Mouse (Mus musculus) embryonic facial prominence, embryonic 10.5 days (tissue): ENCODE data around the gene Rad21l. TPM values are rescaled to one million over a fixed set of nuclear protein-coding genes. Genes with fewer than 3 reads are reported as not detected.
"Not testable (repeated sequence)": the region's sequence is repeated elsewhere in the genome, so short reads cannot be mapped to it uniquely, and the experiment has no call there.

Source experiments
- DNase-seq: peaks from one replicate; pipeline ENCODE4 v3.0.0-alpha.2; 2017; ENCODE audit warnings: low spot score
- H3K27ac ChIP-seq: fragments of 300-500 bp; sonication (generic); replicated peaks from 2 replicates; pipeline ENCODE4 v1.5.1; 2016; ENCODE audit warnings: mild to moderate bottlenecking
- H3K27me3 ChIP-seq: fragments of 300-500 bp; sonication (generic); replicated peaks from 2 replicates; pipeline ENCODE4 v1.6.1; 2016; ENCODE audit warnings: low read depth, mild to moderate bottlenecking; ENCODE audit not compliant: poor library complexity, severe bottlenecking
- H3K36me3 ChIP-seq: fragments of 300-500 bp; sonication (generic); replicated peaks from 2 replicates; pipeline ENCODE4 v1.6.1; 2016; ENCODE audit warnings: mild to moderate bottlenecking, moderate library complexity
- H3K4me1 ChIP-seq: fragments of 300-500 bp; sonication (generic); 2 replicates; pipeline ENCODE4 v1.6.1; 2016
- H3K4me3 ChIP-seq: fragments of 300-500 bp; sonication (generic); 2 replicates; pipeline ENCODE4 v1.5.1; 2016; ENCODE audit warnings: mild to moderate bottlenecking, moderate library complexity
- H3K9me3 ChIP-seq: fragments of 300-500 bp; sonication (generic); 2 replicates; pipeline ENCODE4 v1.6.1; 2016; ENCODE audit warnings: mild to moderate bottlenecking
- WGBS: fragments of 180-500 bp; shearing (Covaris S2); methylation state at CpG from one replicate; pipeline ENCODE4 v1.1.7; 2016; 5-methylcytosine and 5-hydroxymethylcytosine counted together
- polyA plus RNA-seq: library from polyadenylated mRNA; unstranded; fragments of >200 nt; fragmentation: Nextera tagmentation; extraction: Ambion mirVana; gene quantifications from 2 replicates; pipeline ENCODE4 v1.2.1, GENCODE M21; 2016

Rad21l gene
- polyA plus RNA-seq, 1 experiment from 2014 or later: not detected

- Histone ChIP-seq H3K9me3 (no peaks in the 10 kb centered on the region), H3K36me3 (no peaks in the 10 kb centered on the region), H3K27me3 (no peaks in the 10 kb centered on the region), H3K4me1 (peaks cover 6% of the 10 kb centered on the region), H3K27ac (no peak overlapping the region), H3K4me3 (no peak overlapping the region)
- DNase-seq: no peak
- 77% methylated on average over 6 of the region's 6 CpGs for WGBS
Measured at GRCm38 (mm10) chr2:151616551-151617329, 51.6 kb downstream of the Rad21l start.

- H3K9me3 ChIP-seq, H3K4me3 ChIP-seq, DNase-seq, H3K36me3 ChIP-seq, H3K4me1 ChIP-seq, H3K27me3 ChIP-seq, H3K27ac ChIP-seq: not testable (repeated sequence)
- WGBS: 83% methylated on average over 8 of the region's 8 CpGs
Measured at GRCm38 (mm10) chr2:151615779-151616178, 52.6 kb downstream of the Rad21l start.

GRCm38 (mm10) chr2:151609974-151610373, 58.4 kb downstream of the Rad21l start:
- H3K27me3 ChIP-seq: no peaks in the 10 kb centered on the region
- H3K4me1 ChIP-seq: peaks cover 22% of the 10 kb centered on the region
- H3K4me3 ChIP-seq: no peak overlapping the region
- H3K9me3 ChIP-seq: no peaks in the 10 kb centered on the region
- no peaks in the 10 kb centered on the region for H3K36me3 ChIP-seq
- no peak overlapping the region for H3K27ac ChIP-seq
- DNase-seq: peak; percentile 43
- WGBS: 57% methylated on average over 3 of the region's 3 CpGs

- 75% methylated on average over 1 of the region's 1 CpGs for WGBS
- no peaks in the 10 kb centered on the region for H3K27me3 ChIP-seq
Measured at GRCm38 (mm10) chr2:151608435-151608834, 59.9 kb downstream of the Rad21l start.

GRCm38 (mm10) chr2:151605437-151605987, 62.8 kb downstream of the Rad21l start:
- Histone ChIP-seq H3K27me3 (no peaks in the 10 kb centered on the region; the same call in 1 of the 2 replicates), H3K4me3 (0 out of 2 replicates have a peak overlapping the region, but pooled peaks have one; percentile 13), H3K9me3 (no peaks in the 10 kb centered on the region), H3K4me1 (peaks cover 49% of the 10 kb centered on the region), H3K36me3 (no peaks in the 10 kb centered on the region), H3K27ac (peak overlapping the region; percentile 75)
- 40% methylated on average over 11 of the region's 11 CpGs for WGBS
- peak; percentile 61 for DNase-seq

More at GRCm38 (mm10) chr2:151608435-151608834, 59.9 kb downstream of the Rad21l start:
- peaks cover 35% of the 10 kb centered on the region for H3K4me1 ChIP-seq
- H3K27ac ChIP-seq: no peak overlapping the region
- DNase-seq: no peak
- no peak overlapping the region for H3K4me3 ChIP-seq
- no peaks in the 10 kb centered on the region for H3K36me3 ChIP-seq
- H3K9me3 ChIP-seq: no peaks in the 10 kb centered on the region

- Histone ChIP-seq H3K4me1 (peaks cover 45% of the 10 kb centered on the region), H3K9me3 (no peaks in the 10 kb centered on the region), H3K27ac (peak overlapping the region; percentile 7; the same call in 1 of the 2 replicates), H3K4me3 (no peak overlapping the region), H3K36me3 (no peaks in the 10 kb centered on the region), H3K27me3 (peaks cover 2% of the 10 kb centered on the region; the same call in 1 of the 2 replicates)
- 46% methylated on average over 4 of the region's 4 CpGs for WGBS
- peak; percentile 12 for DNase-seq
Measured at GRCm38 (mm10) chr2:151603630-151604029, 64.7 kb downstream of the Rad21l start.

- 88% methylated on average over 4 of the region's 4 CpGs for WGBS
- H3K36me3 ChIP-seq: no peaks in the 10 kb centered on the region
- H3K27ac ChIP-seq: 0 out of 2 replicates have a peak overlapping the region, but pooled peaks have one; percentile 6
- H3K9me3 ChIP-seq: no peaks in the 10 kb centered on the region
- no peak for DNase-seq
- no peak overlapping the region for H3K4me3 ChIP-seq
- peaks cover 2% of the 10 kb centered on the region; the same call in 1 of the 2 replicates for H3K27me3 ChIP-seq
- peaks cover 50% of the 10 kb centered on the region for H3K4me1 ChIP-seq
Measured at GRCm38 (mm10) chr2:151602106-151602505, 66.2 kb downstream of the Rad21l start.

GRCm38 (mm10) chr2:151598068-151598467, 70.3 kb downstream of the Rad21l start:
- Histone ChIP-seq H3K4me3 (no peak overlapping the region), H3K27ac (no peak overlapping the region), H3K27me3 (peaks cover 2% of the 10 kb centered on the region; the same call in 1 of the 2 replicates), H3K4me1 (peaks cover 21% of the 10 kb centered on the region), H3K9me3 (no peaks in the 10 kb centered on the region), H3K36me3 (no peaks in the 10 kb centered on the region)
- 75% methylated on average over 2 of the region's 2 CpGs for WGBS
- DNase-seq: peak; percentile 20

Other genes with a start within 250 kb of the Rad21l start
- gene 4921509C19Rik, start 192.4 kb downstream of the Rad21l start, polyA plus RNA-seq: not detected in 2 replicates
- gene Nsfl1c, start 174.4 kb downstream of the Rad21l start, polyA plus RNA-seq: 307 and 312 TPM in 2 replicates
- gene Fkbp1a, start 126.0 kb downstream of the Rad21l start, polyA plus RNA-seq: 585 and 615 TPM in 2 replicates
- gene Sdcbp2, start 95.9 kb downstream of the Rad21l start, polyA plus RNA-seq: 0.55 and 0.76 TPM in 2 replicates
- 0.54 and 1.00 TPM in 2 replicates for gene Snph, start 35.9 kb downstream of the Rad21l start, polyA plus RNA-seq
- gene Tmem74b, start 33.5 kb upstream of the Rad21l start, polyA plus RNA-seq: 2.3 and 3.1 TPM in 2 replicates
- 53.7 and 58.9 TPM in 2 replicates for gene Psmf1, start 75.7 kb upstream of the Rad21l start, polyA plus RNA-seq
- 0.67 and 0.85 TPM in 2 replicates for gene Rspo4, start 174.4 kb upstream of the Rad21l start, polyA plus RNA-seq
- 0.27 and 0.73 TPM in 2 replicates for gene Angpt4, start 242.7 kb upstream of the Rad21l start, polyA plus RNA-seq